Mouse (Mus musculus) intestine, embryonic 14.5 days (tissue): ENCODE measurements around the gene Uqcc3. TPM values are rescaled to one million over a fixed set of nuclear protein-coding genes. Genes with fewer than 3 reads are reported as not detected.

ENCODE experiments used
- ATAC-seq: fragments of 200-750 bp; cut with Nextera tagmentation; replicated peaks from 2 replicates; pipeline ENCODE4 v1.8.0; 2017; ENCODE audit warnings: low read depth, moderate number of reproducible peaks, moderate TSS enrichment, moderate library complexity; ENCODE audit not compliant: low FRiP score, low TSS enrichment
- DNase-seq: peaks from one replicate; pipeline ENCODE4 v3.0.0-alpha.2; 2018; ENCODE audit warnings: low spot score
- H3K27ac ChIP-seq: fragments of 300-500 bp; sonication (generic); 2 replicates; pipeline ENCODE4 v1.5.1; 2014; ENCODE audit warnings: low read depth, mild to moderate bottlenecking, control low read depth
- H3K27me3 ChIP-seq: fragments of 300-500 bp; sonication (generic); replicated peaks from 2 replicates; pipeline ENCODE4 v1.6.1; 2014; ENCODE audit warnings: low read length, control low read depth; ENCODE audit not compliant: control insufficient read depth, insufficient read depth
- H3K36me3 ChIP-seq: fragments of 300-500 bp; sonication (generic); 2 replicates; pipeline ENCODE4 v1.6.1; 2014; ENCODE audit warnings: low read length, control low read depth; ENCODE audit not compliant: control insufficient read depth, insufficient read depth
- H3K4me1 ChIP-seq: fragments of 300-500 bp; sonication (generic); replicated peaks from 2 replicates; pipeline ENCODE4 v1.6.1; 2014; ENCODE audit warnings: low read length, control low read depth, mixed read lengths; ENCODE audit not compliant: control insufficient read depth, insufficient read depth
- H3K4me2 ChIP-seq: fragments of 300-500 bp; sonication (generic); 2 replicates; pipeline ENCODE4 v1.6.1; 2014; ENCODE audit warnings: low read length
- H3K4me3 ChIP-seq: fragments of 300-500 bp; sonication (generic); 2 replicates; pipeline ENCODE4 v1.5.1; 2014; ENCODE audit warnings: low read depth, low read length, control low read depth, mixed read lengths
- H3K9ac ChIP-seq: fragments of 300-500 bp; sonication (generic); 2 replicates; pipeline ENCODE4 v1.6.1; 2014; ENCODE audit warnings: mild to moderate bottlenecking, low read length
- H3K9me3 ChIP-seq: fragments of 300-500 bp; sonication (generic); 2 replicates; pipeline ENCODE4 v1.6.1; 2016; ENCODE audit warnings: low read length, control low read depth; ENCODE audit not compliant: control insufficient read depth
- WGBS: fragments of 180-500 bp; shearing (Covaris S2); extraction: QIAGEN DNeasy Blood & Tissue Kit; methylation state at CpG from one replicate; pipeline ENCODE4 v1.1.7; 2014; 5-methylcytosine and 5-hydroxymethylcytosine counted together
- polyA plus RNA-seq: library from polyadenylated mRNA; unstranded; fragments of >200 nt; fragmentation: Nextera tagmentation; extraction: Ambion mirVana; gene quantifications from 2 replicates; pipeline ENCODE4 v1.2.1, GENCODE M21; 2014

The Uqcc3 gene
- polyA plus RNA-seq, 1 experiment from 2014 or later = 57.1 TPM

- H3K36me3 ChIP-seq = peaks cover 27% of the 10 kb centered on the region
- peaks cover 13% of the 10 kb centered on the region for H3K4me1 ChIP-seq
- H3K9ac ChIP-seq = no peak overlapping the region
- no peak overlapping the region for H3K4me3 ChIP-seq
- H3K27ac ChIP-seq = no peak overlapping the region
- DNase-seq = peak; percentile 91
- 63% methylated on average over 5 of the region's 5 CpGs for WGBS
- no peaks in the 10 kb centered on the region for H3K9me3 ChIP-seq
- H3K4me2 ChIP-seq = no peak overlapping the region
- ATAC-seq = no peak
- H3K27me3 ChIP-seq = no peaks in the 10 kb centered on the region
Measured at GRCm38 (mm10) chr19:8844371-8845129, 36.2 kb downstream of the Uqcc3 start.

- WGBS = 86% methylated on average over 6 of the region's 6 CpGs
- Histone ChIP-seq H3K27ac (no peak overlapping the region), H3K9ac (no peak overlapping the region), H3K4me1 (peaks cover 23% of the 10 kb centered on the region), H3K27me3 (no peaks in the 10 kb centered on the region), H3K36me3 (peaks cover 22% of the 10 kb centered on the region), H3K9me3 (no peaks in the 10 kb centered on the region), H3K4me2 (no peak overlapping the region), H3K4me3 (no peak overlapping the region)
- ATAC-seq = no peak
- DNase-seq = no peak
Measured at GRCm38 (mm10) chr19:8842961-8843360, 37.8 kb downstream of the Uqcc3 start.

GRCm38 (mm10) chr19:8841012-8841411, 39.7 kb downstream of the Uqcc3 start:
- ATAC-seq (no peak), DNase-seq (no peak)
- Histone ChIP-seq H3K4me3 (peak overlapping the region; percentile 42; the same call in 1 of the 2 replicates), H3K27ac (no peak overlapping the region), H3K36me3 (peaks cover 8% of the 10 kb centered on the region), H3K9ac (no peak overlapping the region), H3K4me2 (peak overlapping the region; percentile 60), H3K9me3 (no peaks in the 10 kb centered on the region), H3K27me3 (no peaks in the 10 kb centered on the region), H3K4me1 (peaks cover 23% of the 10 kb centered on the region)
- WGBS = 95% methylated on average over 7 of the region's 7 CpGs

- 24% methylated on average over 29 of the region's 29 CpGs for WGBS
- H3K27ac ChIP-seq = no peak overlapping the region
- peaks cover 5% of the 10 kb centered on the region for H3K36me3 ChIP-seq
- H3K4me3 ChIP-seq = peak overlapping the region; percentile 42
- peak overlapping the region; percentile 60 for H3K4me2 ChIP-seq
- DNase-seq (peak; percentile 78), ATAC-seq (no peak; the same call in 1 of the 2 replicates)
- H3K9me3 ChIP-seq = no peaks in the 10 kb centered on the region
- no peaks in the 10 kb centered on the region for H3K27me3 ChIP-seq
- H3K9ac ChIP-seq = peak overlapping the region; percentile 50
- H3K4me1 ChIP-seq = peaks cover 23% of the 10 kb centered on the region
Measured at GRCm38 (mm10) chr19:8839908-8840791, 40.6 kb downstream of the Uqcc3 start.

- H3K36me3 ChIP-seq = peaks cover 12% of the 10 kb centered on the region
- ATAC-seq (no peak), DNase-seq (no peak)
- peak within 1 kb of the TSS; percentile 75 for H3K9ac ChIP-seq
- H3K4me2 ChIP-seq = peak within 1 kb of the TSS; percentile 98
- H3K4me1 ChIP-seq = peaks cover 23% of the 10 kb centered on the region
- H3K27ac ChIP-seq = peak within 1 kb of the TSS; percentile 96
- peak within 1 kb of the TSS; percentile 61 for H3K4me3 ChIP-seq
- WGBS = 62% methylated on average over 11 of the region's 11 CpGs
- no peaks in the 10 kb centered on the region for H3K27me3 ChIP-seq
- no peaks in the 10 kb centered on the region for H3K9me3 ChIP-seq
Measured at GRCm38 (mm10) chr19:8839103-8839907, 41.4 kb downstream of the Uqcc3 start, which contains the start of gene Gng3. Gene Gng3, minus strand, starts transcription at chr19:8839194.

GRCm38 (mm10) chr19:8838041-8838730, 42.5 kb downstream of the Uqcc3 start:
- peak overlapping the region; percentile 96 for H3K27ac ChIP-seq
- peaks cover 23% of the 10 kb centered on the region for H3K36me3 ChIP-seq
- ATAC-seq = 0 out of 2 replicates have a peak, but pooled peaks have one; percentile 25
- peaks cover 23% of the 10 kb centered on the region for H3K4me1 ChIP-seq
- peak overlapping the region; percentile 61 for H3K4me3 ChIP-seq
- no peaks in the 10 kb centered on the region for H3K27me3 ChIP-seq
- peak overlapping the region; percentile 75 for H3K9ac ChIP-seq
- 21% methylated on average over 15 of the region's 15 CpGs for WGBS
- H3K4me2 ChIP-seq = peak overlapping the region; percentile 98
- no peak for DNase-seq
- no peaks in the 10 kb centered on the region for H3K9me3 ChIP-seq

GRCm38 (mm10) chr19:8837251-8837791, 43.4 kb downstream of the Uqcc3 start, which contains the start of gene Bscl2:
Gene Bscl2, plus strand, starts transcription at chr19:8837467.
- Histone ChIP-seq H3K27ac (peak within 1 kb of the TSS; percentile 96), H3K4me3 (peak within 1 kb of the TSS; percentile 61), H3K9me3 (no peaks in the 10 kb centered on the region), H3K4me1 (peaks cover 23% of the 10 kb centered on the region), H3K4me2 (peak within 1 kb of the TSS; percentile 98), H3K36me3 (peaks cover 27% of the 10 kb centered on the region), H3K27me3 (no peaks in the 10 kb centered on the region), H3K9ac (peak within 1 kb of the TSS; percentile 75)
- WGBS = under 1% methylated on average over 38 of the region's 38 CpGs
- ATAC-seq (peak; percentile 74), DNase-seq (peak; percentile 95)
